Comparison of ENCODE assay signal across 30 mouse cellular contexts in the genomic region with DNA sequence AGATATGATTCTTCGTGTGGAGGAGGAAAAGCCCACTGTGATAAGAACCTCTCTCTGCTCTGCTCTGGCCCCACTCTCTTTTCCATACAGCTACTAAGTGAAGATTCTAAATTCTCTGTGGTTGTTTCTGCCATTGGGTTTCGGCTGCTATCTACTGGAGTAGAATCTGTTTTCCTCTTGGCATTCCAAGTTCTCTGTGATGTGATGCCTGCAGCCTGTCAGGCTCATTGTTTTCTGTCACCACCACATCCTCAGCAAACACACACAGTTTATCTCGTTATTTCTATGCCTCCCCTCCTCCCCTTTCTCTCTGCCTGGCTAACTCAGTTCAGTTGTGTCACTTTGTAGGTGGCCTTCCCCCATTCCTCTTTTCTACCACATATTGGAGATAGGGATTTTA. TPM values are rescaled to one million over a fixed set of nuclear protein-coding genes. Genes with fewer than 3 reads are reported as not detected.
DNase-seq lines count a peak whose midpoint lies in the region; ATAC-seq and TF ChIP-seq lines count a peak whose summit lies in the region.
"Had no signal": no experiment of that assay in that cellular context is flagged by ENCODE, and none has a peak within 500 bp of the region (broad histone marks: within the 10 kb centered on the region; RNA-seq: fewer than 3 reads in every experiment).

No protein-coding gene starts in this region.

- peak; percentile 74; the same call in 1 of the 2 replicates for TF ChIP-seq EP300 in heart, postnatal 0 days (IDR thresholded peaks at IDR 0.05; ENCODE audit: low read depth)

- peak; percentile 35 for ATAC-seq in lung, embryonic 14.5 days (ENCODE audit: insufficient read depth)
- no peak for ATAC-seq in heart, embryonic 13.5 days (ENCODE audit: extremely low read depth, insufficient number of reproducible peaks, low FRiP score, low TSS enrichment)
- peak; percentile 60 for ATAC-seq in heart, postnatal 0 days (ENCODE audit: insufficient read depth, low read depth)
- ATAC-seq: forebrain, embryonic 16.5 days; inflammation-experienced regulatory T-cells, adult 6 months; liver, embryonic 12.5 days; liver, postnatal 0 days had no signal

- no peak for TF ChIP-seq POLR2A in lung, adult 2 months (IDR thresholded peaks at IDR 0.05; ENCODE audit: borderline replicate concordance, extremely low read depth, low read depth, low read length)

- TF ChIP-seq CTCF in lung, embryonic 14.5 days (IDR thresholded peaks at IDR 0.05; ENCODE audit: low read depth) = no peak
- TF ChIP-seq CTCF in lung, adult 2 months (IDR thresholded peaks at IDR 0.05; ENCODE audit: insufficient read depth, low read length) = no peak
- TF ChIP-seq CTCF in heart, postnatal 0 days (IDR thresholded peaks at IDR 0.05; ENCODE audit: low read depth) = no peak
- TF ChIP-seq CTCF in gastrocnemius, adult 2 months (IDR thresholded peaks at IDR 0.05) = no peak

- peak overlapping the region; percentile 79 for H3K27ac ChIP-seq in heart, embryonic 10.5 days
- H3K27ac ChIP-seq in lung, embryonic 14.5 days (ENCODE audit: low read depth) = peak overlapping the region; percentile 56
- H3K27ac ChIP-seq in heart, embryonic 13.5 days (replicated peaks) = peak overlapping the region; percentile 95
- peak overlapping the region; percentile 91 for H3K27ac ChIP-seq in heart, postnatal 0 days (ENCODE audit: low read depth)
- no peak overlapping the region for H3K27ac ChIP-seq in gastrocnemius, adult 2 months
- H3K27ac ChIP-seq: hindbrain, embryonic 15.5 days; left cerebral cortex, adult 2 months; limb, embryonic 12.5 days; liver, embryonic 12.5 days; midbrain, embryonic 12.5 days; neural tube, embryonic 12.5 days had no signal

- no peaks in the 10 kb centered on the region for H3K36me3 ChIP-seq in heart, embryonic 10.5 days
- H3K36me3 ChIP-seq in lung, embryonic 14.5 days (ENCODE audit: insufficient read depth) = no peaks in the 10 kb centered on the region
- H3K36me3 ChIP-seq in heart, embryonic 13.5 days = no peaks in the 10 kb centered on the region
- H3K36me3 ChIP-seq in heart, postnatal 0 days (replicated peaks; ENCODE audit: control insufficient read depth, insufficient read depth, low read length) = no peaks in the 10 kb centered on the region
- H3K36me3 ChIP-seq: hindbrain, embryonic 15.5 days; limb, embryonic 12.5 days; liver, embryonic 12.5 days; midbrain, embryonic 12.5 days; neural tube, embryonic 12.5 days had no signal

- no peaks in the 10 kb centered on the region for H3K27me3 ChIP-seq in heart, embryonic 10.5 days (ENCODE audit: insufficient read depth, poor library complexity, severe bottlenecking)
- H3K27me3 ChIP-seq in lung, embryonic 14.5 days (ENCODE audit: insufficient read depth, low read length) = no peaks in the 10 kb centered on the region; the same call in 1 of the 2 replicates
- no peaks in the 10 kb centered on the region for H3K27me3 ChIP-seq in heart, embryonic 13.5 days (replicated peaks)
- H3K27me3 ChIP-seq in heart, postnatal 0 days (ENCODE audit: control insufficient read depth, insufficient read depth, low read length) = no peaks in the 10 kb centered on the region

- peak; percentile 85 for DNase-seq in heart, embryonic 10.5 days (ENCODE audit: low spot score)
- DNase-seq in heart, adult 8-10 months (ENCODE audit: low spot score) = no peak
- DNase-seq in lung, embryonic 14.5 days = peak; percentile 59
- DNase-seq in lung, adult 2 months = no peak
- DNase-seq in heart, postnatal 0 days (ENCODE audit: low spot score) = peak; percentile 80
- no peak for DNase-seq in gastrocnemius, adult 2 months
- DNase-seq: adrenal gland, postnatal 25 days; cerebellum, adult 11-12 months; cerebellum, adult 9-11 months; gastrocnemius, postnatal 10 days; kidney, adult 11 months; kidney, postnatal 14 days; liver, postnatal 0 days; lung, postnatal 4 days; right cerebral cortex, adult 18-20 months; spleen, adult 18-20 months; thymus, adult 2 months; thymus, postnatal 4 days had no signal

- WGBS in heart, embryonic 10.5 days = 1% methylated on average over 3 of the region's 3 CpGs
- 17% methylated on average over 3 of the region's 3 CpGs for WGBS in lung, embryonic 14.5 days
- WGBS in lung, adult 2 months = 27% methylated on average over 3 of the region's 3 CpGs
- WGBS in heart, embryonic 13.5 days = 2% methylated on average over 3 of the region's 3 CpGs
- 5% methylated on average over 3 of the region's 3 CpGs for WGBS in heart, postnatal 0 days

- H3K4me1 ChIP-seq in heart, embryonic 10.5 days = peaks cover 61% of the 10 kb centered on the region
- no peaks in the 10 kb centered on the region for H3K4me1 ChIP-seq in lung, embryonic 14.5 days (ENCODE audit: insufficient read depth)
- peaks cover 4% of the 10 kb centered on the region for H3K4me1 ChIP-seq in lung, adult 2 months (ENCODE audit: control insufficient read depth, insufficient read depth, low read length)
- H3K4me1 ChIP-seq in heart, embryonic 13.5 days = peaks cover 78% of the 10 kb centered on the region
- peaks cover 38% of the 10 kb centered on the region for H3K4me1 ChIP-seq in heart, postnatal 0 days (ENCODE audit: control insufficient read depth, insufficient read depth)
- H3K4me1 ChIP-seq: hindbrain, embryonic 15.5 days; neural tube, embryonic 12.5 days had no signal

- no peak overlapping the region for H3K4me2 ChIP-seq in lung, embryonic 14.5 days
- peak overlapping the region; percentile 65 for H3K4me2 ChIP-seq in heart, embryonic 13.5 days
- peak overlapping the region; percentile 42 for H3K4me2 ChIP-seq in heart, postnatal 0 days (ENCODE audit: low read depth, low read length)
- H3K4me2 ChIP-seq: hindbrain, embryonic 15.5 days; limb, embryonic 12.5 days; liver, embryonic 12.5 days; midbrain, embryonic 12.5 days; neural tube, embryonic 12.5 days had no signal

- no peaks in the 10 kb centered on the region for H3K9me3 ChIP-seq in heart, embryonic 10.5 days
- no peaks in the 10 kb centered on the region for H3K9me3 ChIP-seq in lung, embryonic 14.5 days (ENCODE audit: low read depth, low read length)
- H3K9me3 ChIP-seq in heart, embryonic 13.5 days = no peaks in the 10 kb centered on the region
- H3K9me3 ChIP-seq in heart, postnatal 0 days (replicated peaks; ENCODE audit: control insufficient read depth, low read length) = no peaks in the 10 kb centered on the region
- H3K9me3 ChIP-seq: hindbrain, embryonic 15.5 days; limb, embryonic 12.5 days; liver, embryonic 12.5 days; megakaryocyte, embryonic 14.5 days; midbrain, embryonic 12.5 days; neural tube, embryonic 12.5 days had no signal

- no peak overlapping the region for H3K9ac ChIP-seq in lung, embryonic 14.5 days
- H3K9ac ChIP-seq in heart, embryonic 13.5 days = peak overlapping the region; percentile 68
- 0 out of 2 replicates have a peak overlapping the region, but pooled peaks have one; percentile 28 for H3K9ac ChIP-seq in heart, postnatal 0 days (replicated peaks; ENCODE audit: low read depth, low read length)
- H3K9ac ChIP-seq: hindbrain, embryonic 15.5 days; limb, embryonic 12.5 days; liver, embryonic 12.5 days; liver, postnatal 0 days; midbrain, embryonic 12.5 days; neural tube, embryonic 12.5 days had no signal

- H3K4me3 ChIP-seq in heart, embryonic 10.5 days = peak overlapping the region; percentile 40
- H3K4me3 ChIP-seq in lung, embryonic 14.5 days (ENCODE audit: low read depth, low read length) = no peak overlapping the region
- H3K4me3 ChIP-seq in lung, adult 2 months (replicated peaks; ENCODE audit: extremely low read depth, low read depth, low read length) = no peak overlapping the region
- peak overlapping the region; percentile 27 for H3K4me3 ChIP-seq in heart, embryonic 13.5 days
- no peak overlapping the region for H3K4me3 ChIP-seq in heart, postnatal 0 days (ENCODE audit: low read depth, low read length)
- no peak overlapping the region for H3K4me3 ChIP-seq in gastrocnemius, adult 2 months
- H3K4me3 ChIP-seq: erythroblast, embryonic 14.5 days; hindbrain, embryonic 15.5 days; left cerebral cortex, adult 2 months; limb, embryonic 12.5 days; liver, embryonic 12.5 days; megakaryocyte, embryonic 14.5 days; midbrain, embryonic 12.5 days; myocyte; neural tube, embryonic 12.5 days had no signal

- intact Hi-C loops in gastrocnemius, adult 2 months (cut with DNase I) = no loop called here

RNA-seq across cellular contexts. Expression of a gene that starts 6.7 kb away (rescaled TPM):
- 66.8 and 109 TPM in 2 replicates for polyA plus RNA-seq in heart, embryonic 10.5 days (2016; fragmentation: Nextera tagmentation; extraction: Ambion mirVana)
- 100 to 1,000 TPM; 140 to 155 (median 148) TPM for total RNA-seq in heart, adult 8-10 months (2022)
- polyA plus RNA-seq in lung, embryonic 14.5 days (2014; fragmentation: Nextera tagmentation; extraction: Ambion mirVana) = 8.4 and 10.6 TPM in 2 replicates
- 24.9 and 30.3 TPM in 2 replicates for polyA plus RNA-seq in lung, adult 2 months (2012; rRNA removed)
- polyA plus RNA-seq in heart, embryonic 13.5 days (2015; fragmentation: Nextera tagmentation; extraction: Ambion mirVana) = 108 and 111 TPM in 2 replicates
- total RNA-seq in heart, postnatal 0 days (2014; rRNA removed; ENCODE audit: low replicate concordance) = 172 and 198 TPM in 2 replicates
- 103 and 107 TPM in 2 replicates for polyA plus RNA-seq in heart, postnatal 0 days (2015; fragmentation: Nextera tagmentation; extraction: Ambion mirVana)
- total RNA-seq in gastrocnemius, adult 2 months (2021) = 1 to 10 TPM; 1.8 to 3.4 TPM
- polyA plus RNA-seq: erythroblast, embryonic 14.5 days; inflammation-experienced regulatory T-cells, adult 6 months had no signal

Comparison
In these comparisons a context has a peak if more than half of its experiments do, and no peak if none do; other contexts are left out.
1. DNase-seq: peak in heart, embryonic 10.5 days (single experiment), lung, embryonic 14.5 days (single experiment) and heart, postnatal 0 days (single experiment); none in heart, adult 8-10 months (single experiment), lung, adult 2 months (single experiment) and gastrocnemius, adult 2 months (single experiment).
2. H3K4me3 ChIP-seq: peak in heart, embryonic 10.5 days (single experiment) and heart, embryonic 13.5 days (single experiment); none in lung, embryonic 14.5 days (single experiment), lung, adult 2 months (single experiment), heart, postnatal 0 days (single experiment) and gastrocnemius, adult 2 months (single experiment).